Mouse (Mus musculus): Measurements from ENCODE around the gene Zdhhc20.

DNA sequence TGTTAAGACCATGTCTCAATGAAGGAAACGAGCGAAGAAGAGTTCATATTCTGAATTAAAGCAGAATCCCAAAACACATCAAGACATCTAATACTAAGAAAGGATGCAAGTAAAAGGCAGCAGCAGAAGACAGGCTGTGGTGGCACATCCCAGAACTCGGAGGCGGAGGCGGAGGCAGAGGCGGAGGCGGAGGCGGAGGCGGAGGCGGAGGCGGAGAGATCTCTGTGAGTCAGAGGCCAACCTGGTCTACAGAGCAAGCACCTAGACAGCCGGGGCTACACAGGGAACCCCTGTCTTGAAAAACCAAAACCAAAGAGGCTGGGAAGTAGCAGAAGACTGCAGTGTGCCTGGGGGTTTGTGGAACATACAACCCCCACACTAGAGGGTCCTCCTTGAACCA lies 6.8 kb upstream of the Zdhhc20 start:
- TF ChIP-seq CTCF (IDR thresholded peaks at IDR 0.05; ENCODE audit: low read depth, low read length) (no peak), GATA1 (IDR thresholded peaks at IDR 0.05; ENCODE audit: borderline replicate concordance, low read length) (no peak), TAL1 (conservative IDR thresholded peaks at IDR 0.05; ENCODE audit: low read depth, low read length) (no peak), GATA2 (IDR thresholded peaks at IDR 0.05; ENCODE audit: borderline replicate concordance, low read depth, low read length) (no peak)
